Mouse (Mus musculus) lung, adult 2 months (tissue): Measurements from ENCODE around the gene Cfap299.

Experiments
- CTCF ChIP-seq: fragments of 200-500 bp; IDR thresholded peaks from 2 replicates; pipeline ENCODE4 v1.5.1; 2011; ENCODE audit warnings: mild to moderate bottlenecking, low read length, control low read depth; ENCODE audit not compliant: insufficient read depth
- POLR2A ChIP-seq: fragments of 200-500 bp; IDR thresholded peaks from 2 replicates; pipeline ENCODE4 v1.6.1; 2011; ENCODE audit warnings: low read depth, mild to moderate bottlenecking, control low read depth, low read length, borderline replicate concordance; ENCODE audit errors: extremely low read depth

- no peak for TF ChIP-seq CTCF
- no peak for TF ChIP-seq POLR2A
Measured at GRCm38 (mm10) chr5:98801495-98801894, 472.4 kb downstream of the Cfap299 start.
